7 mouse cellular contexts compared by ENCODE assay signal in genomic region chr10:70717025-70717424, GRCm38 (mm10).
DNase-seq lines count a peak whose midpoint lies in the region; ATAC-seq and TF ChIP-seq lines count a peak whose summit lies in the region.

No protein-coding gene starts in this region.

- intact Hi-C loops in gastrocnemius, adult 2 months (cut with DNase I): no loop called here

- no peaks in the 10 kb centered on the region for H3K36me3 ChIP-seq in hindbrain, embryonic 14.5 days (replicated peaks; ENCODE audit: control insufficient read depth, insufficient read depth)
- no peaks in the 10 kb centered on the region for H3K36me3 ChIP-seq in limb, embryonic 13.5 days
- H3K36me3 ChIP-seq in liver, embryonic 11.5 days (ENCODE audit: control insufficient read depth, insufficient read depth, low read length): no peaks in the 10 kb centered on the region

- no peaks in the 10 kb centered on the region for H3K9me3 ChIP-seq in hindbrain, embryonic 14.5 days (ENCODE audit: control insufficient read depth, low read length)
- no peaks in the 10 kb centered on the region for H3K9me3 ChIP-seq in limb, embryonic 13.5 days
- H3K9me3 ChIP-seq in liver, embryonic 11.5 days (ENCODE audit: control insufficient read depth, low read length): no peaks in the 10 kb centered on the region

- WGBS in hindbrain, embryonic 14.5 days: 12% methylated on average over 6 of the region's 6 CpGs
- 17% methylated on average over 6 of the region's 6 CpGs for WGBS in limb, embryonic 13.5 days
- WGBS in liver, embryonic 11.5 days: 25% methylated on average over 6 of the region's 6 CpGs

- H3K27me3 ChIP-seq in hindbrain, embryonic 14.5 days (ENCODE audit: control insufficient read depth, insufficient read depth, low read length): no peaks in the 10 kb centered on the region
- H3K27me3 ChIP-seq in limb, embryonic 13.5 days: no peaks in the 10 kb centered on the region
- no peaks in the 10 kb centered on the region for H3K27me3 ChIP-seq in liver, embryonic 11.5 days (replicated peaks; ENCODE audit: control insufficient read depth, insufficient read depth, low read length)

- peak overlapping the region; percentile 2; the same call in 1 of the 2 replicates for H3K4me3 ChIP-seq in gastrocnemius, adult 2 months
- no peak overlapping the region for H3K4me3 ChIP-seq in hindbrain, embryonic 14.5 days (replicated peaks; ENCODE audit: low read length)
- H3K4me3 ChIP-seq in limb, embryonic 13.5 days: no peak overlapping the region
- H3K4me3 ChIP-seq in liver, embryonic 11.5 days (ENCODE audit: low read depth, low read length): no peak overlapping the region

- peak; percentile 77; the same call in 1 of the 2 replicates for ATAC-seq in hindbrain, embryonic 14.5 days (ENCODE audit: low FRiP score)
- ATAC-seq in limb, embryonic 13.5 days (ENCODE audit: low FRiP score, low read depth): peak; percentile 24; the same call in 1 of the 2 replicates
- ATAC-seq in liver, embryonic 11.5 days (replicated peaks; ENCODE audit: low FRiP score): no peak

- no peak overlapping the region for H3K4me2 ChIP-seq in hindbrain, embryonic 14.5 days (replicated peaks)
- peak overlapping the region; percentile 23; the same call in 1 of the 2 replicates for H3K4me2 ChIP-seq in limb, embryonic 13.5 days (replicated peaks)
- no peak overlapping the region for H3K4me2 ChIP-seq in liver, embryonic 11.5 days

- H3K4me1 ChIP-seq in hindbrain, embryonic 14.5 days (replicated peaks; ENCODE audit: control insufficient read depth, insufficient read depth, low read length): no peaks in the 10 kb centered on the region
- H3K4me1 ChIP-seq in limb, embryonic 13.5 days: peaks cover 3% of the 10 kb centered on the region; the same call in 1 of the 2 replicates
- H3K4me1 ChIP-seq in liver, embryonic 11.5 days (replicated peaks; ENCODE audit: control insufficient read depth, insufficient read depth, low read length): no peaks in the 10 kb centered on the region

- H3K9ac ChIP-seq in hindbrain, embryonic 14.5 days: no peak overlapping the region
- H3K9ac ChIP-seq in limb, embryonic 13.5 days: 0 out of 2 replicates have a peak overlapping the region, but pooled peaks have one; percentile 8
- no peak overlapping the region for H3K9ac ChIP-seq in liver, embryonic 11.5 days (ENCODE audit: low read depth, low read length)

- no peak for TF ChIP-seq CTCF in gastrocnemius, adult 2 months (IDR thresholded peaks at IDR 0.05)

- H3K27ac ChIP-seq in gastrocnemius, adult 2 months: peak overlapping the region; percentile 66
- H3K27ac ChIP-seq in hindbrain, embryonic 14.5 days: peak overlapping the region; percentile 58
- peak overlapping the region; percentile 58; the same call in 1 of the 2 replicates for H3K27ac ChIP-seq in limb, embryonic 13.5 days
- no peak overlapping the region for H3K27ac ChIP-seq in liver, embryonic 11.5 days (ENCODE audit: low read depth, low read length)

- DNase-seq in adipocyte (ENCODE audit: low spot score): peak; percentile 53
- DNase-seq in cerebellum, postnatal 10 days: peak; percentile 81 to 84
- DNase-seq in gastrocnemius, adult 2 months: peak; percentile 59
- peak; percentile 53 for DNase-seq in hindbrain, embryonic 14.5 days (ENCODE audit: low spot score)
- peak; percentile 32 for DNase-seq in ovary, postnatal 14 days (ENCODE audit: low spot score)
- DNase-seq in liver, embryonic 11.5 days (ENCODE audit: low spot score): no peak
